Mouse (Mus musculus) urinary bladder, postnatal 10 days (tissue): ENCODE data around the gene Lamc1.
"Not testable (repeated sequence)": the region's sequence is repeated elsewhere in the genome, so short reads cannot be mapped to it uniquely, and the experiment has no call there.

ENCODE experiments used
- DNase-seq: peaks from one replicate; pipeline ENCODE4 v3.0.0; 2022; ENCODE audit warnings: low spot score

Lamc1 gene

GRCm38 (mm10) chr1:153299436-153299835, 33.1 kb downstream of the Lamc1 start:
- not testable (repeated sequence) for DNase-seq

- not testable (repeated sequence) for DNase-seq
Observed at GRCm38 (mm10) chr1:153297774-153298363, 34.7 kb downstream of the Lamc1 start.

GRCm38 (mm10) chr1:153296035-153296434, 36.6 kb downstream of the Lamc1 start:
- DNase-seq: no peak

- DNase-seq: no peak
Observed at GRCm38 (mm10) chr1:153292892-153293291, 39.7 kb downstream of the Lamc1 start.

- DNase-seq: no peak
Observed at GRCm38 (mm10) chr1:153292202-153292601, 40.4 kb downstream of the Lamc1 start.

GRCm38 (mm10) chr1:153291416-153291815, 41.2 kb downstream of the Lamc1 start:
- DNase-seq: no peak

- no peak for DNase-seq
Observed at GRCm38 (mm10) chr1:153288010-153288409, 44.6 kb downstream of the Lamc1 start.

- no peak for DNase-seq
Observed at GRCm38 (mm10) chr1:153287443-153287842, 45.1 kb downstream of the Lamc1 start.

- DNase-seq: no peak
Observed at GRCm38 (mm10) chr1:153286216-153286615, 46.4 kb downstream of the Lamc1 start.

- no peak for DNase-seq
Observed at GRCm38 (mm10) chr1:153285188-153285587, 47.4 kb downstream of the Lamc1 start.

GRCm38 (mm10) chr1:153282342-153282975, 50.1 kb downstream of the Lamc1 start:
- DNase-seq: no peak

- DNase-seq: no peak
Observed at GRCm38 (mm10) chr1:153281483-153281882, 51.1 kb downstream of the Lamc1 start.

GRCm38 (mm10) chr1:153280411-153280810, 52.2 kb downstream of the Lamc1 start:
- DNase-seq: no peak

- DNase-seq: no peak
Observed at GRCm38 (mm10) chr1:153278028-153278613, 54.5 kb downstream of the Lamc1 start.

GRCm38 (mm10) chr1:153275466-153275865, 57.1 kb downstream of the Lamc1 start:
- DNase-seq: no peak

GRCm38 (mm10) chr1:153274611-153275010, 58.0 kb downstream of the Lamc1 start:
- no peak for DNase-seq

GRCm38 (mm10) chr1:153273657-153274056, 58.9 kb downstream of the Lamc1 start:
- no peak for DNase-seq

- DNase-seq: no peak
Observed at GRCm38 (mm10) chr1:153270827-153271226, 61.8 kb downstream of the Lamc1 start.

- DNase-seq: no peak
Observed at GRCm38 (mm10) chr1:153269681-153270080, 62.9 kb downstream of the Lamc1 start.

- no peak for DNase-seq
Observed at GRCm38 (mm10) chr1:153268806-153269309, 63.7 kb downstream of the Lamc1 start.

GRCm38 (mm10) chr1:153268306-153268705, 64.3 kb downstream of the Lamc1 start:
- no peak for DNase-seq

- DNase-seq: no peak
Observed at GRCm38 (mm10) chr1:153267730-153268129, 64.9 kb downstream of the Lamc1 start.

GRCm38 (mm10) chr1:153266891-153267290, 65.7 kb downstream of the Lamc1 start:
- DNase-seq: no peak
